Mouse (Mus musculus): ENCODE measurements around the gene Nxpe3.

DNA sequence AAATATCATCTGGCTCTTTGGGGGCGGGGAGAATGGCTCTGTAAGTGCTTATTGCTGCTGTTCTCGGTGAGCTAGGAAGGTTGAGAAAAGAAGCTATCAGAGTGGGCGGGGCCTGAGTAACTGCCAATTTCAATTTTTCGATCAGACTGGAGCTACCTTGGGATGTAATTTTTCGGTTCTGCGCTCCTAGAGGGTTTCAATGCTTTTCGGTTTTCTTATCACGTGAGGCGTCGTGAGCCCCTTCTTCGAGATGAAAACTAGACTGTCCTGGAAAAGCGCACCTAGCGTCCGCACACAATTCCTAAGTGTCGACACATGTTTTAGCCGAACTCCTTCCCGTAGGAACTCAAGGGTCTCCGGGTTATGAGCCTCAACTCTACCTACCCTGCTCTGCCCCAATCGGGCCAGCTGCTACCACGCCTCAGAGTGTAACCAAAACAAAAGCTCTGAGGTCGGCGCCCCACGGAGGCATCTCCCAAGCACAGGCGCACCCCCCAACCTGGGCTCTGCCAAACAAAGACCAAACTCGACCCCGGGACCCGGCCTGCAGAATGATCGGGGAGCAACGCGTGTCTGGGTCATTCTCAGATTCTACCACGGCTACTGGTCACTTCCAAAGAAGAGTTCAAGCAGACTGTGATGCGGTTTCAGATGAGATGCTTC, 38.7 kb upstream of the Nxpe3 start:
- TF ChIP-seq CTCF (IDR thresholded peaks at IDR 0.05; ENCODE audit: low read depth, low read length), result no peak
- TF ChIP-seq POLR2A (IDR thresholded peaks at IDR 0.05; ENCODE audit: extremely low read depth, insufficient read depth, low read length), result no peak

Measured in liver, adult 2 months (tissue).